Mouse (Mus musculus) E14TG2a.4 (cell line): Measurements from ENCODE around the gene Artn.

Source experiments
- CTCF ChIP-seq: conservative IDR thresholded peaks from 2 replicates; pipeline ENCODE4 v1.5.1; 2014; ENCODE audit warnings: low read length
- NANOG ChIP-seq: IDR thresholded peaks from 2 replicates; pipeline ENCODE4 v1.6.1; 2014; ENCODE audit warnings: borderline replicate concordance, low read length, mixed read lengths
- POU5F1 ChIP-seq: IDR thresholded peaks from 2 replicates; pipeline ENCODE4 v1.6.1; 2014; ENCODE audit warnings: low read length, borderline replicate concordance

DNA sequence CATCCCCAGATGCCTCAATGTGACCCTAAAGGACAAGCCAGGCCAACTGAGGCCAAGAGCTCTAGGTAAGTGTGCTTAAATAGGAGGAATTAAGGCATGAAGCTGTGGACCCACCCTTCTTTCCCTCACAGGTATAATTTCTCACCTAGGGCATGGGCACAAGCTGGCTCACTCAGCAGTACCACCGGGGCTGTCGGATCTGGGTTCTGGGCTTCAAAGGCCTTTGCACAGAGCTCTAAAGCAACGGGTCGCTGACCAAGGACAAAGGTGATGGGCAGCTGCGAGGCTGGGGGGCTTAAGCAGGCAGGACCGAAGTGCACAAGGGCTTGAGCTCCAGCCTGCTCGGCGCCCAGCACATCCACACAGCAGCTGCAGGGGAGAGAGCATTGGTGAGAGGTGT is 38.8 kb downstream of the Artn start:
- TF ChIP-seq CTCF = no peak
- no peak for TF ChIP-seq NANOG
- no peak for TF ChIP-seq POU5F1
